Mouse (Mus musculus): ENCODE results near the gene Scgb2b12. TPM values are rescaled to one million over a fixed set of nuclear protein-coding genes. Genes with fewer than 3 reads are reported as not detected.
"Not testable (repeated sequence)": the region's sequence is repeated elsewhere in the genome, so short reads cannot be mapped to it uniquely, and the experiment has no call there.

The Scgb2b12 gene
- polyA plus RNA-seq (2012; rRNA removed) = not detected in 2 replicates

DNA sequence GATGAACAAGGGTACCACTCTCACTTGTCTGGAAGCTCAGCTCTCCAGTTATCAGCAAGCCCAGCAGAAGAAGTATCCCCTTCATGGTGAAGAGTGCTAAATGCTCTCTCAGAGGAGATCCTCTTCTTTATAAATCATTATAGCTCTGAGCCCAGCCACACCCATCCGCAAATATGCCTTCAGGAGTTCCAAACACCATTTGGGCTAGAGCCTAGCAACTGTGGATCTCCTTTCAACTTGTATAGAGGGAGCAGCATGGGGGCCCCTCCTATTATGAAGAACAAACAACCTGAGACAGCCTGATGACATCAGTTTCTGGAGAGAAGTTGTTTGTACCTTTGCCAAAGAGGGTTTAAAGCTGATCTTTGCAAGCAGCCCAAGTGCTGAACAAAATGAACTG lies at the start of gene Scgb2b12:
Gene Scgb2b12, minus strand, starts transcription at position 101 of the 400 bp plus-strand sequence.
- not testable (repeated sequence) for DNase-seq; H3K27ac ChIP-seq (ENCODE audit: insufficient read depth, low read length); H3K4me1 ChIP-seq (ENCODE audit: control insufficient read depth, insufficient read depth, low read length); H3K4me3 ChIP-seq (replicated peaks; ENCODE audit: insufficient read depth, low read depth, low read length); H3K27me3 ChIP-seq (ENCODE audit: control insufficient read depth, insufficient read depth, low read length)
- WGBS = 74% methylated on average over 1 of the region's 1 CpGs

GRCm38 (mm10) chr7:32333882-32334281 lies 6.8 kb upstream of the Scgb2b12 start, which contains the start of gene Scgb1b12:
Scgb1b12 (plus strand) TSS chr7:32334182.
- H3K27ac ChIP-seq (ENCODE audit: insufficient read depth, low read length); H3K4me3 ChIP-seq (replicated peaks; ENCODE audit: insufficient read depth, low read depth, low read length); H3K27me3 ChIP-seq (ENCODE audit: control insufficient read depth, insufficient read depth, low read length); DNase-seq; H3K4me1 ChIP-seq (ENCODE audit: control insufficient read depth, insufficient read depth, low read length): not testable (repeated sequence)
- WGBS = 56% methylated on average over 3 of the region's 3 CpGs

Other genes starting within 250 kb of the Scgb2b12 start
- gene Scgb1b10, start 226.4 kb downstream of the Scgb2b12 start, polyA plus RNA-seq (2012; rRNA removed) = not detected in 2 replicates
- gene Scgb2b11, start 116.1 kb downstream of the Scgb2b12 start, polyA plus RNA-seq (2012; rRNA removed) = not detected in 2 replicates
- not detected in 2 replicates for gene Scgb1b11, start 104.4 kb downstream of the Scgb2b12 start, polyA plus RNA-seq (2012; rRNA removed)
- gene Scgb1b12, start 6.9 kb upstream of the Scgb2b12 start, polyA plus RNA-seq (2012; rRNA removed) = not detected in 2 replicates
- not detected in 2 replicates for gene Scgb1b29, start 114.3 kb upstream of the Scgb2b12 start, polyA plus RNA-seq (2012; rRNA removed)